Mouse (Mus musculus): ENCODE measurements around the gene Sox5. TPM values are rescaled to one million over a fixed set of nuclear protein-coding genes. Genes with fewer than 3 reads are reported as not detected.

Sox5 gene
- polyA plus RNA-seq, 1 experiment from 2014 or later, result 4.9 TPM

GRCm38 (mm10) chr6:144477287-144478064, 304.3 kb downstream of the Sox5 start:
- H3K9me3 ChIP-seq (replicated peaks), result no peaks in the 10 kb centered on the region
- H3K4me1 ChIP-seq (replicated peaks), result no peaks in the 10 kb centered on the region
- H3K4me2 ChIP-seq, result no peak overlapping the region
- H3K36me3 ChIP-seq, result no peaks in the 10 kb centered on the region
- H3K9ac ChIP-seq, result no peak overlapping the region
- DNase-seq, result no peak
- H3K27ac ChIP-seq, result no peak overlapping the region
- H3K4me3 ChIP-seq (replicated peaks), result no peak overlapping the region
- H3K27me3 ChIP-seq, result no peaks in the 10 kb centered on the region
- WGBS (ENCODE audit: insufficient replicate concordance), result 66% methylated on average over 16 of the region's 16 CpGs
- no peak for ATAC-seq (ENCODE audit: low read depth)

- DNase-seq (no peak), ATAC-seq (ENCODE audit: low read depth) (no peak)
- Histone ChIP-seq H3K4me1 (replicated peaks) (no peaks in the 10 kb centered on the region), H3K4me2 (no peak overlapping the region), H3K4me3 (replicated peaks) (no peak overlapping the region), H3K9me3 (replicated peaks) (no peaks in the 10 kb centered on the region), H3K36me3 (no peaks in the 10 kb centered on the region), H3K27ac (no peak overlapping the region), H3K27me3 (no peaks in the 10 kb centered on the region), H3K9ac (no peak overlapping the region)
- WGBS (ENCODE audit: insufficient replicate concordance), result 70% methylated on average over 7 of the region's 7 CpGs
Observed at GRCm38 (mm10) chr6:144473437-144473836, 308.3 kb downstream of the Sox5 start.

GRCm38 (mm10) chr6:144472089-144472900, 309.5 kb downstream of the Sox5 start:
- no peaks in the 10 kb centered on the region for H3K27me3 ChIP-seq
- H3K9ac ChIP-seq, result no peak overlapping the region
- H3K36me3 ChIP-seq, result no peaks in the 10 kb centered on the region
- H3K4me3 ChIP-seq (replicated peaks), result no peak overlapping the region
- ATAC-seq (ENCODE audit: low read depth), result no peak
- H3K4me2 ChIP-seq, result no peak overlapping the region
- no peak overlapping the region for H3K27ac ChIP-seq
- no peaks in the 10 kb centered on the region for H3K9me3 ChIP-seq (replicated peaks)
- DNase-seq, result no peak
- 52% methylated on average over 14 of the region's 14 CpGs for WGBS (ENCODE audit: insufficient replicate concordance)
- no peaks in the 10 kb centered on the region for H3K4me1 ChIP-seq (replicated peaks)

GRCm38 (mm10) chr6:144466711-144467110, 315.1 kb downstream of the Sox5 start:
- ATAC-seq (ENCODE audit: low read depth) (no peak), DNase-seq (no peak)
- 74% methylated on average over 15 of the region's 15 CpGs for WGBS (ENCODE audit: insufficient replicate concordance)
- Histone ChIP-seq H3K4me3 (replicated peaks) (no peak overlapping the region), H3K4me2 (no peak overlapping the region), H3K4me1 (replicated peaks) (no peaks in the 10 kb centered on the region), H3K27ac (no peak overlapping the region), H3K9me3 (replicated peaks) (no peaks in the 10 kb centered on the region), H3K9ac (no peak overlapping the region), H3K36me3 (no peaks in the 10 kb centered on the region), H3K27me3 (no peaks in the 10 kb centered on the region)

GRCm38 (mm10) chr6:144463691-144464090, 318.1 kb downstream of the Sox5 start:
- no peak for DNase-seq
- H3K4me2 ChIP-seq, result no peak overlapping the region
- H3K9me3 ChIP-seq (replicated peaks), result no peaks in the 10 kb centered on the region
- no peak for ATAC-seq (ENCODE audit: low read depth)
- no peak overlapping the region for H3K27ac ChIP-seq
- H3K9ac ChIP-seq, result no peak overlapping the region
- H3K4me1 ChIP-seq (replicated peaks), result no peaks in the 10 kb centered on the region
- 67% methylated on average over 6 of the region's 6 CpGs for WGBS (ENCODE audit: insufficient replicate concordance)
- no peaks in the 10 kb centered on the region for H3K27me3 ChIP-seq
- H3K36me3 ChIP-seq, result no peaks in the 10 kb centered on the region
- H3K4me3 ChIP-seq (replicated peaks), result no peak overlapping the region

- H3K4me1 ChIP-seq (replicated peaks), result no peaks in the 10 kb centered on the region
- 62% methylated on average over 5 of the region's 5 CpGs for WGBS (ENCODE audit: insufficient replicate concordance)
- H3K27ac ChIP-seq, result no peak overlapping the region
- no peaks in the 10 kb centered on the region for H3K36me3 ChIP-seq
- no peaks in the 10 kb centered on the region for H3K9me3 ChIP-seq (replicated peaks)
- no peak for ATAC-seq (ENCODE audit: low read depth)
- DNase-seq, result no peak
- no peak overlapping the region for H3K4me3 ChIP-seq (replicated peaks)
- H3K9ac ChIP-seq, result no peak overlapping the region
- no peak overlapping the region for H3K4me2 ChIP-seq
- no peaks in the 10 kb centered on the region for H3K27me3 ChIP-seq
Observed at GRCm38 (mm10) chr6:144463274-144463673, 318.5 kb downstream of the Sox5 start.

- Histone ChIP-seq H3K4me2 (no peak overlapping the region), H3K27me3 (no peaks in the 10 kb centered on the region), H3K9ac (no peak overlapping the region), H3K9me3 (replicated peaks) (no peaks in the 10 kb centered on the region), H3K27ac (no peak overlapping the region), H3K36me3 (no peaks in the 10 kb centered on the region), H3K4me1 (replicated peaks) (no peaks in the 10 kb centered on the region), H3K4me3 (replicated peaks) (no peak overlapping the region)
- ATAC-seq (ENCODE audit: low read depth), result no peak
- no peak for DNase-seq
- WGBS (ENCODE audit: insufficient replicate concordance), result 82% methylated on average over 8 of the region's 8 CpGs
Observed at GRCm38 (mm10) chr6:144459486-144459885, 322.3 kb downstream of the Sox5 start.

GRCm38 (mm10) chr6:144457500-144457899, 324.3 kb downstream of the Sox5 start:
- no peak overlapping the region for H3K27ac ChIP-seq
- no peaks in the 10 kb centered on the region for H3K36me3 ChIP-seq
- H3K4me3 ChIP-seq (replicated peaks), result no peak overlapping the region
- no peak overlapping the region for H3K4me2 ChIP-seq
- DNase-seq, result no peak
- no peaks in the 10 kb centered on the region for H3K9me3 ChIP-seq (replicated peaks)
- H3K9ac ChIP-seq, result no peak overlapping the region
- H3K27me3 ChIP-seq, result no peaks in the 10 kb centered on the region
- WGBS (ENCODE audit: insufficient replicate concordance), result 70% methylated on average over 9 of the region's 9 CpGs
- no peaks in the 10 kb centered on the region for H3K4me1 ChIP-seq (replicated peaks)
- no peak for ATAC-seq (ENCODE audit: low read depth)

GRCm38 (mm10) chr6:144454291-144455276, 327.2 kb downstream of the Sox5 start:
- no peaks in the 10 kb centered on the region for H3K9me3 ChIP-seq (replicated peaks)
- DNase-seq, result no peak
- H3K36me3 ChIP-seq, result no peaks in the 10 kb centered on the region
- H3K9ac ChIP-seq, result no peak overlapping the region
- H3K4me1 ChIP-seq (replicated peaks), result no peaks in the 10 kb centered on the region
- H3K4me3 ChIP-seq (replicated peaks), result no peak overlapping the region
- no peaks in the 10 kb centered on the region for H3K27me3 ChIP-seq
- no peak overlapping the region for H3K4me2 ChIP-seq
- ATAC-seq (ENCODE audit: low read depth), result no peak
- WGBS (ENCODE audit: insufficient replicate concordance), result 38% methylated on average over 11 of the region's 11 CpGs
- no peak overlapping the region for H3K27ac ChIP-seq

GRCm38 (mm10) chr6:144453605-144454004, 328.2 kb downstream of the Sox5 start:
- H3K36me3 ChIP-seq, result no peaks in the 10 kb centered on the region
- WGBS (ENCODE audit: insufficient replicate concordance), result 60% methylated on average over 7 of the region's 7 CpGs
- no peak for ATAC-seq (ENCODE audit: low read depth)

GRCm38 (mm10) chr6:144453147-144453546, 328.6 kb downstream of the Sox5 start:
- Histone ChIP-seq H3K9me3 (replicated peaks) (no peaks in the 10 kb centered on the region), H3K9ac (no peak overlapping the region), H3K36me3 (no peaks in the 10 kb centered on the region), H3K4me3 (replicated peaks) (no peak overlapping the region), H3K4me2 (no peak overlapping the region), H3K4me1 (replicated peaks) (no peaks in the 10 kb centered on the region), H3K27ac (no peak overlapping the region), H3K27me3 (no peaks in the 10 kb centered on the region)
- no peak for DNase-seq
- no peak for ATAC-seq (ENCODE audit: low read depth)
- WGBS (ENCODE audit: insufficient replicate concordance), result 56% methylated on average over 1 of the region's 1 CpGs

More at GRCm38 (mm10) chr6:144453605-144454004, 328.2 kb downstream of the Sox5 start:
- Histone ChIP-seq H3K4me3 (replicated peaks) (no peak overlapping the region), H3K4me2 (no peak overlapping the region), H3K4me1 (replicated peaks) (no peaks in the 10 kb centered on the region), H3K27ac (no peak overlapping the region), H3K9me3 (replicated peaks) (no peaks in the 10 kb centered on the region), H3K9ac (no peak overlapping the region), H3K27me3 (no peaks in the 10 kb centered on the region)
- no peak for DNase-seq
